Mouse (Mus musculus) neural tube, embryonic 15.5 days (tissue): Measurements from ENCODE around the gene Cdc26. TPM values are rescaled to one million over a fixed set of nuclear protein-coding genes. Genes with fewer than 3 reads are reported as not detected.

Experiments
- polyA plus RNA-seq: library from polyadenylated mRNA; unstranded; fragments of >200 nt; fragmentation: Nextera tagmentation; extraction: Ambion mirVana; gene quantifications from 2 replicates; pipeline ENCODE4 v1.2.1, GENCODE M21; 2015

Gene Cdc26
- polyA plus RNA-seq, 1 experiment from 2014 or later = 76.8 TPM

Other genes starting within 250 kb of the Cdc26 start
- 23.2 and 25.9 TPM in 2 replicates for gene Zfp37, start 177.6 kb downstream of the Cdc26 start, polyA plus RNA-seq
- 15.9 and 18.0 TPM in 2 replicates for gene Slc31a2, start 146.1 kb downstream of the Cdc26 start, polyA plus RNA-seq
- gene Fkbp15, start 48.1 kb downstream of the Cdc26 start, polyA plus RNA-seq = 22.6 and 24.2 TPM in 2 replicates
- gene Slc31a1, start 47.9 kb downstream of the Cdc26 start, polyA plus RNA-seq = 32.2 and 36.5 TPM in 2 replicates
- 15.3 and 16.4 TPM in 2 replicates for gene Prpf4, start 155 bp upstream of the Cdc26 start, polyA plus RNA-seq
- 0.17 TPM in 1 of 2 replicates, not detected in the other for gene Rnf183, start 26.6 kb upstream of the Cdc26 start, polyA plus RNA-seq
- 12.5 and 13.3 TPM in 2 replicates for gene Wdr31, start 62.3 kb upstream of the Cdc26 start, polyA plus RNA-seq
- gene Bspry, start 71.4 kb upstream of the Cdc26 start, polyA plus RNA-seq = 0.67 and 5.3 TPM in 2 replicates
- 12.6 and 13.4 TPM in 2 replicates for gene Hdhd3, start 94.8 kb upstream of the Cdc26 start, polyA plus RNA-seq
- gene Alad, start 111.3 kb upstream of the Cdc26 start, polyA plus RNA-seq = 69.2 and 74.9 TPM in 2 replicates
- gene Pole3, start 116.4 kb upstream of the Cdc26 start, polyA plus RNA-seq = 52.0 and 60.9 TPM in 2 replicates
- gene 4933430I17Rik, start 116.7 kb upstream of the Cdc26 start, polyA plus RNA-seq = 0.40 and 0.55 TPM in 2 replicates
- 49.2 and 53.8 TPM in 2 replicates for gene Rgs3, start 151.2 kb upstream of the Cdc26 start, polyA plus RNA-seq